Comparison of ENCODE assay signal across 10 mouse cellular contexts in the genomic region with DNA sequence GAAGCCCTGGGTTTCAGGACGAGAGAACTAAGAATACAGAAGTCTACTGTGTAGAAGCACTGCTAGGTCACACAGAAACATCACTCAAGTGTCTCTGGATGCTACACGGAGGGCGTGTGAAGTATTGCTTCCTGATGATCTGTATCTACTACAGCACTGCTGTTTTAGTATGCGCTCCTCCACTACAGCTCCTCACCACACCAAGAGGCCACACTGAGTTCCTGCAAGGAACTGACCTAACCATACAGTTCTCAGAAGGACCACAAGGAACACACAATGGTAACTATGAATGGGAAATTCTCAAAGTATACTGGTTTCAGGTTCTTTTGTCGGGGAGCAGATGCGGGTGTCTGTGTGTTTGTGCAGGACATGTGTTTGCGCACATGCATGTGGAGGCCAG. TPM values are rescaled to one million over a fixed set of nuclear protein-coding genes. Genes with fewer than 3 reads are reported as not detected.
A peak's percentile ranks its signal among the peaks of the same experiment; 100 is the strongest.
DNase-seq lines count a peak whose midpoint lies in the region; ATAC-seq lines count a peak whose summit lies in the region.
"Had no signal": no experiment of that assay in that cellular context is flagged by ENCODE, and none has a peak within 500 bp of the region (broad histone marks: within the 10 kb centered on the region; RNA-seq: fewer than 3 reads in every experiment).

No protein-coding gene starts in this region.

- peak overlapping the region; percentile 2; the same call in 1 of the 2 replicates for H3K4me2 ChIP-seq in liver, embryonic 11.5 days

- no peak overlapping the region for H3K9ac ChIP-seq in liver, embryonic 11.5 days (ENCODE audit: low read depth, low read length)

- WGBS in liver, embryonic 11.5 days, result 75% methylated on average over 7 of the region's 7 CpGs

- H3K9me3 ChIP-seq in liver, embryonic 11.5 days (ENCODE audit: control insufficient read depth, low read length), result no peaks in the 10 kb centered on the region

- intact Hi-C loops in heart, postnatal 10 days (cut with DNase I), result no loop called here

- DNase-seq in lung, postnatal 36 days, result peak; percentile 13
- no peak for DNase-seq in lung, postnatal 25 days (ENCODE audit: low spot score)
- no peak for DNase-seq in liver, embryonic 11.5 days (ENCODE audit: low spot score)
- DNase-seq in naive thymus-derived CD4-positive, alpha-beta T cell, adult 2 months (ENCODE audit: low read depth), result peak; percentile 64
- no peak for DNase-seq in urinary bladder, postnatal 14 days (ENCODE audit: low spot score)
- DNase-seq in left cerebral cortex, adult 9 months (ENCODE audit: low spot score in 2 of 2), result no peak
- no peak for DNase-seq in heart, postnatal 10 days
- DNase-seq: cerebellum, adult 11 months had no signal

- ATAC-seq in CD4-positive, CD25-positive, alpha-beta regulatory T cell, adult 4 months, result peak; percentile 64
- peak; percentile 31 for ATAC-seq in liver, embryonic 11.5 days (replicated peaks; ENCODE audit: low FRiP score)
- ATAC-seq: hindbrain, postnatal 0 days had no signal

- H3K36me3 ChIP-seq in liver, embryonic 11.5 days (ENCODE audit: control insufficient read depth, insufficient read depth, low read length), result peaks cover 35% of the 10 kb centered on the region

- H3K27me3 ChIP-seq in liver, embryonic 11.5 days (replicated peaks; ENCODE audit: control insufficient read depth, insufficient read depth, low read length), result no peaks in the 10 kb centered on the region

- H3K4me3 ChIP-seq in liver, embryonic 11.5 days (ENCODE audit: low read depth, low read length), result no peak overlapping the region

- H3K27ac ChIP-seq in liver, embryonic 11.5 days (ENCODE audit: low read depth, low read length), result peak overlapping the region; percentile 50; the same call in 1 of the 2 replicates
- H3K27ac ChIP-seq: hindbrain, postnatal 0 days had no signal

- H3K4me1 ChIP-seq in liver, embryonic 11.5 days (replicated peaks; ENCODE audit: control insufficient read depth, insufficient read depth, low read length), result peaks cover 15% of the 10 kb centered on the region

RNA-seq across cellular contexts. Expression of a gene that starts 10.9 kb away (rescaled TPM):
- polyA plus RNA-seq in CD4-positive, CD25-positive, alpha-beta regulatory T cell, adult 4 months (2017; shearing (Covaris generic)), result 100 to 1,000 TPM; 214 to 322 TPM
- polyA plus RNA-seq in liver, embryonic 11.5 days (2014; fragmentation: Nextera tagmentation; extraction: Ambion mirVana), result 149 and 154 TPM in 2 replicates
- 10 to 100 TPM; 82.4 to 90.0 TPM for total RNA-seq in heart, postnatal 10 days (2021)

RNA-seq across cellular contexts. Expression of a gene that starts 11.0 kb away (rescaled TPM):
- 10 to 100 TPM; 21.2 to 31.7 TPM for polyA plus RNA-seq in CD4-positive, CD25-positive, alpha-beta regulatory T cell, adult 4 months (2017; shearing (Covaris generic))
- 10.4 and 10.9 TPM in 2 replicates for polyA plus RNA-seq in liver, embryonic 11.5 days (2014; fragmentation: Nextera tagmentation; extraction: Ambion mirVana)
- 1 to 10 TPM; 4.9 to 7.4 TPM for total RNA-seq in heart, postnatal 10 days (2021)

Comparison
In these comparisons a context has a peak if more than half of its experiments do, and no peak if none do; other contexts are left out.
1. DNase-seq: peak in lung, postnatal 36 days (single experiment) and naive thymus-derived CD4-positive, alpha-beta T cell, adult 2 months (single experiment); none in lung, postnatal 25 days (single experiment), liver, embryonic 11.5 days (single experiment), urinary bladder, postnatal 14 days (single experiment), left cerebral cortex, adult 9 months (0 of 2) and heart, postnatal 10 days (0 of 2).